Mouse (Mus musculus) bone marrow macrophage, adult 2 months (primary cell): ENCODE data around the gene Ccnd2. TPM values are rescaled to one million over a fixed set of nuclear protein-coding genes. Genes with fewer than 3 reads are reported as not detected.

ENCODE experiments used
- H3K27ac ChIP-seq: 2 replicates; pipeline ENCODE4 v1.5.1; 2012; ENCODE audit warnings: low read depth, low read length; ENCODE audit not compliant: insufficient read depth
- H3K4me1 ChIP-seq: 2 replicates; pipeline ENCODE4 v1.6.1; 2012; ENCODE audit warnings: low read length; ENCODE audit not compliant: control insufficient read depth, insufficient read depth
- H3K4me3 ChIP-seq: 2 replicates; pipeline ENCODE4 v1.5.1; 2012; ENCODE audit warnings: mild to moderate bottlenecking, low read length, moderate library complexity; ENCODE audit not compliant: insufficient read depth
- CTCF ChIP-seq: IDR thresholded peaks from 2 replicates; pipeline ENCODE4 v1.5.1; 2012; ENCODE audit warnings: low read depth, mild to moderate bottlenecking, low read length, moderate library complexity
- POLR2A ChIP-seq: IDR thresholded peaks from 2 replicates; pipeline ENCODE4 v1.6.1; 2012; ENCODE audit warnings: mild to moderate bottlenecking, low read depth, low read length, borderline replicate concordance
- polyA plus RNA-seq: library from polyadenylated mRNA; stranded (reverse); fragments of >200 nt; gene quantifications from 2 replicates; pipeline ENCODE4 v1.2.4, GENCODE M21; 2012; ENCODE audit not compliant: missing spikeins, insufficient read depth, insufficient read length

The Ccnd2 gene
- polyA plus RNA-seq, 1 experiment, result 1.3 TPM

DNA sequence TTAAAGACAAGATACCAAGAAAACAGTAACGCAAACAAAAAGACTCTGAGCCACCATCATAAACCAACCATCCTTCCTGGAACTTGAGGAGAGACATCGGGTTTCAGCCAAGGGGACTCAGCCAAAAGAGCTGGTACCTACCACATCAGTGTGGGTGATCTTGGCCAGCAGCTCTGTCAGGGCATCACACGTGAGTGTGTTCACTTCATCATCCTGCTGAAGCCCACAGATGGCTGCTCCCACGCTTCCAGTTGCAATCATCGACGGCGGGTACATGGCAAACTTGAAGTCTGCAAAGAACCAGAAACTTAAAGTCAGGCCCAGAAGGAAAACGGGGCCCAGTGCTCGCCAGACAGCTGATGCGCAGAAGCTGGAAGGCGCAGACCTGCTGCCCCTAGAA lies 13.0 kb downstream of the Ccnd2 start:
- no peaks in the 10 kb centered on the region for H3K4me1 ChIP-seq
- TF ChIP-seq POLR2A, result no peak
- TF ChIP-seq CTCF, result no peak
- H3K4me3 ChIP-seq, result no peak overlapping the region
- H3K27ac ChIP-seq, result no peak overlapping the region

DNA sequence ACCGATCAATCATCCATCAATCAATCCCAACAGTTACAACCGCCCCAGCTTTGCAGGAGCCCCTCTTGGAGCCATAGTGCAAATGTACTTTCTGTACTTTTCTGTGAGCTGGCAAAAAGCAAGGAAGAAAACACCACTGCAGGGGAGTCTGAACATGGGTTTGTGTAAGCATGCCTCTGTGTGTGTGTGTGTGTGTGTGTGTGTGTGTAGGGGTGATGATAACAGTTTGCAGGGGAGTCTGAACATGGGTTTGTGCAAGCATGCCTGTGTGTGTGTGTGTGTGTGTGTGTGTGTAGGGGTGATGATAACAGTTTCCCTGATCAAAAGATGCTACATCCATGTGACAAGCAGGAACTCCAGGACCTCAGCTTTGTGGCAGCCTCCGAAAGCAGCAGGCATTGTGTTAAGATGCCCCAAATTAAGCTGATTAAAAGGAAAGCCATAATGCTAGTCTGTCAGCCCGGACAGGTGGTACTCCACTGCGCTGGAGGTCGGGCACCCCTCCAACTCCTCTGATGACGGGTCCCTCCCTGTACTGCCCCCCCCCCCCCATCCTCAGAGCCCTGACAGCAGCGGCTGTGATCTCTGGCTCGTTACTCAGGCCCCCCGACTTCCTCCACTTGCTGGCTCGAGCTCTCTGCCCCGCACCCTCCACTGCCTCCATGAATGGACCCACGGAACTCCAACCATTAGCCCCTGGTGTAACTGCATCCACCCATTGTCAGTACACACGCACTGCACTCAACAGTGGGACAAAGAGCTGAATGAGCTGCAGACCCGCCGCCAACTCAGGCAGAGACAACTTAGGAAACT lies 18.4 kb downstream of the Ccnd2 start:
- no peak overlapping the region for H3K4me3 ChIP-seq
- no peak for TF ChIP-seq CTCF
- no peak for TF ChIP-seq POLR2A
- no peak overlapping the region for H3K27ac ChIP-seq
- 0 out of 2 replicates have a peak, but pooled peaks cover 2% of the 10 kb centered on the region for H3K4me1 ChIP-seq

DNA sequence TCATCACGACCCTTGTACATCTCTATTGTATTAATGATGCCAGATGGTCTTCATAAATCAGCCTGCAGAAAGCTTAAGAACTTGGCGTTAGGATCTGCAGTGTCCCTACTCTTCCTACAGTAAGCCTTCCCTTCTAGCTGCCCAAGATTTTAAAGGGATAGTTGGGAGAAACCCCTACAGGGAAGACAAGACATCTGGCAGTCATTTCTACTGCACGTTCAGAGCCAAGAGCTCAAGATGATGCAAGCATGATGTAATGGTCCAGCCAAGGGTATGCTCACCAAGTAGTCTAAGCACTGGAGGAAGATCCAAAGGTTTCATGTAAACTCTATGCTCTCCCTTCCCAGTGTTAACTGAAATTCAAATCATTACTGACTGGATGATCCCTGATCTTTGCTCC lies 19.3 kb downstream of the Ccnd2 start:
- no peak for TF ChIP-seq POLR2A
- no peak for TF ChIP-seq CTCF
- H3K27ac ChIP-seq, result no peak overlapping the region
- no peak overlapping the region for H3K4me3 ChIP-seq
- 0 out of 2 replicates have a peak, but pooled peaks cover 2% of the 10 kb centered on the region for H3K4me1 ChIP-seq

DNA sequence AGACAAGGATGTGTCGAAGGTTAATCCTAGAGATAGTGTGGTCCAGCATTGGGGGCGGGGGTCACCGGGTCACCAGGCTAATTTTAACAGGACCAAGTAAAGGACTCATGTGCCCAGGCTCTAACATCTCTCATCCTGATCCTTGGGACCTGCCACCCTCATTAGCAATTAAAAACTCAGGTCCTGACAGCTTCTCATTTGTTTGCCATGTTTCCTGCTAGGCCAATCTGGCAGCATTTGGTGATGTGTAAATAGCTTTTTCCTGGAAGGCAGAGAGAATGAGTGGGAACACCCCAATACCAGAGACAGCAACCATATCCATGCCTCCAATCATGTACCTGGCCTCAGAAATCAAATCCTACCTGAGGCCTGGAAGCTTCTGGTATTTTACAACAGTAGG lies 20.0 kb downstream of the Ccnd2 start:
- H3K4me3 ChIP-seq, result no peak overlapping the region
- no peak overlapping the region for H3K27ac ChIP-seq
- no peak for TF ChIP-seq POLR2A
- TF ChIP-seq CTCF, result no peak
- H3K4me1 ChIP-seq, result 0 out of 2 replicates have a peak, but pooled peaks cover 2% of the 10 kb centered on the region

DNA sequence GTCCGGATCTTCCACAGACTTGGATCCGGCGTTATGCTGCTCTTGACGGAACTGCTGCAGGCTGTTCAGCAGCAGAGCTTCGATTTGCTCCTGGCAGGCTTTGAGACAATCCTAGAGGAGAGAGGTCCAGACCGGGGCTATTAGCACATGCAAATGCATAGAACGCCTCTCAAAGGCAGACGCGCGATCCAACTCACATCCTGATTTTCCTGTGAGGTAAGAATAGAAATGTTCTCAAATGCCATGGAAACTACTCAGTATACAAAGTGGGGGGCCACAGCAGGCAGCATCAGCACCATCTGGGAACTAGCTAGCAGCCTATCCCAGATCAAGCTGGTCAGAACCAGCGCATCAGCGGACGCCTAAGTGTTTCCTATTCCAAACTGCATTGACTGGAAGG lies 21.6 kb downstream of the Ccnd2 start:
- no peak for TF ChIP-seq CTCF
- TF ChIP-seq POLR2A, result no peak
- H3K4me3 ChIP-seq, result no peak overlapping the region
- H3K27ac ChIP-seq, result no peak overlapping the region
- 0 out of 2 replicates have a peak, but pooled peaks cover 2% of the 10 kb centered on the region for H3K4me1 ChIP-seq

DNA sequence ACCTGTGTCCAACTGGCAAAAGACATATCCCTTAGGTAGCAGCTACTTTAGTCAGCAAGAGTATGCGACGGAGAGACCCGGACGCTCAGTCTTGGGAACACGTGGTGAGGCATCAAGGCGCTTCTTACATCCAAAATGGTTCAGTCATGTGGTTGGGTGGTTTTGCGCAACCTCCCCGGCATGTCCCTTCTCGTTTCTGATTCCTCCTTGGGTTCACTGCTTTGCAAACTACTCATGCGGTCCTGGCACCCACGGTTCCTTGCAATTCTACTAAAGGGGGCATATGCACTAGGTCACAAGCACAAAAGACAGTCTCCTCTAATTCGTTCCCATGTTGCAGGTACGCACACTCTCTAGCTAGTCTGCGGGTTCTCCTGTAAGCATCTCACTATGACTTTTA lies 22.3 kb downstream of the Ccnd2 start:
- H3K4me1 ChIP-seq, result 0 out of 2 replicates have a peak, but pooled peaks cover 2% of the 10 kb centered on the region
- no peak overlapping the region for H3K27ac ChIP-seq
- no peak overlapping the region for H3K4me3 ChIP-seq
- TF ChIP-seq CTCF (no peak), POLR2A (no peak)

DNA sequence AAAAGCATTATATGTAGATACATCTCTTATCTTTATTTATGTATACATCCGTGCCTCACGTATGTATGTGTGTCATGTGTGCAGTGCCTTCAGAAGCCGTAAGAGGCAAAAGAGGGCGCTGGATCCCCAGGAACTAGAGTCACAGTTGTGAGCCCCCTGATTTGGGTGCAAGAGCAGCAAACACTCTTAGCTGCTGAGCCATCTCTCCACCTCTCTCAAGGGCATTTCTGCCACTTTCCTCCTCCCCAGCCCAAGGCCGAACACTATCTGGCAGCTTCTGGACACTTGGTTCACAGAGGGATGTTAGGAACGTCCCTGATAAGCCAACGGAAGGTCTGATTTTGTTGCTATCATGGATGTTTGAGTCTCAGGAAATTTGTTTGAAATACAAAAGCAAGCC lies 28.5 kb downstream of the Ccnd2 start:
- Histone ChIP-seq H3K4me1 (no peaks in the 10 kb centered on the region), H3K4me3 (no peak overlapping the region), H3K27ac (no peak overlapping the region)
- no peak for TF ChIP-seq CTCF
- no peak for TF ChIP-seq POLR2A

DNA sequence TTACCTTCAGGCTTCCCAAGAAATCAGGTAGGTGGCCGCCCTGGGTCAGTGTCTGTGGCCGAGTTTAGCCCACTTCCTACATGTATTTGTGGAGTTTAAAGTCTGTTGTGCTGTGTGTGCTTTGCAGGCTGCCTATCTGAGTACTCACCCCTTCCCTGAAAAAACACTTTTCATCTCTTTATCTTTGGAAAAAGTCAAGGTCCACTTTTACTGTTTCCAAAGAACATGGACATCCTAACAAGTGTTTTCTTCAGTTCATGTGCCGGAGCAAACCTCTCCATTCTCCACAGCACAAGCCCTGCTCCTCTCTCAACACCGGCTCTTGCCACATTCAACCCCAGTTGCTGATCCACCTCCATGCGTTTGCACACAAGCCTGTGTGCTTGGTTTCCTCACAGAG lies 29.0 kb downstream of the Ccnd2 start:
- Histone ChIP-seq H3K4me1 (no peaks in the 10 kb centered on the region), H3K27ac (no peak overlapping the region), H3K4me3 (no peak overlapping the region)
- TF ChIP-seq CTCF (no peak), POLR2A (no peak)

DNA sequence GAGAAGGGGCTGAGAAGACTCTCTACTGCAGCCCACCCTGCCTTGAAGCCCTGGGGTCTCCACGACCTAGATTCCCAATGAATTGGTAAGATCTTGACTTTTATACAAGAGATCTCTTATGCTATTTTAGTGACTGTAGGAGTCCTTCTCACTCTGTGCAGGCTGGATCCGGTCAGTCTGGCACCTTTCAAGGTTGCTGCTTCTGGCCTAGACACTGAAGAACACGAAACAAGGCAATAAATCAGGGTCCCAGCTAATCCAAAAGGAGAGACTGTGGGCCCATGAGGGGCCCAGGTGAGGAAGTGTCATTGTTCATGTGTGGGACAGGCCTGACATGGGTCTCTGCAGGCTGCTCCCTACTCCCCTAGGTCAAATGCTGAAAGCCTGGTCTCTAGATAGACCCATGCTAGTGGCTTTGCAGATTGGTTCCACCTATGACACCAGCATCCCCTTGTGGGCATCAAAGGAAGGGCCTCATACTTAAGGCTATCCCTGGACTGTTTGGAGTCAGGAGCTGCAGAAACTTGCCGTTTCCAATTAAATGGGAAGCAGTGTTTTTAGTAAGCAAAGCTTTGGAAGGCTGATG lies 29.7 kb downstream of the Ccnd2 start:
- Histone ChIP-seq H3K4me1 (no peaks in the 10 kb centered on the region), H3K4me3 (no peak overlapping the region), H3K27ac (no peak overlapping the region)
- TF ChIP-seq CTCF, result no peak
- no peak for TF ChIP-seq POLR2A

DNA sequence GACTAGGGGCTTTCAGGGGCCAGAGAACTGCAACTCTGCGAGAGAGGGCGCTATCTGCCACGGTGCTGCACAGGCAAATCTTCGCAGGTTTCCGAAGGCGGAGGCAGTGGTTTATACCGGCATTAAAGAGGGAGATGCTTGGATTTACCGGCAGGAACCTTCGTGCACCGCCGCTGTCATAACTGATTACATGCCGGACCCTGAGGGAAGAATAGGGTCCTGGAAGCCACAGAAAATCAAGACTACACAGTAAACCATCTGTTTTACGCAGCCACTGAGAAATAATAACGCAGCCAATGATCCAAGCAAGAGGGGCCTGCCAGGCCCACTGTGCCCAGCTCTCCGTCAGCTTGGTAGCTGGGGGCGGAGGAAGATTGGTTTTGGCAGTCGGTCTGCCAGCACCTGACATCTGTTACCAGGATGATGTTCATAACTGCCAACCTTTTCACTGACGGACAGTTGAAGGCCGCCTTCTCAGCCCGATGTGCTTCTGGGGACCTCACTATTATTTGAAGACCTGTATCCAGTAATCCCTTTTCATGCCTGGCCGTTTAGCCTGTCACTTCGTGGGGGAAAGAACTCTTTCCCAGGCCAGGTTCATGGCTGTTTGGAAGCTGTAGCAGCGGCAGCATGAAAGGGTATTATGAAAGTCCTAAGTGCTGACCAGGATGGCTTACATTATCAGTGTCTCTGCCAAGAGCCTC lies 37.1 kb downstream of the Ccnd2 start:
- H3K4me3 ChIP-seq, result no peak overlapping the region
- H3K27ac ChIP-seq, result no peak overlapping the region
- H3K4me1 ChIP-seq, result no peaks in the 10 kb centered on the region
- TF ChIP-seq CTCF (no peak), POLR2A (no peak)
